Mouse (Mus musculus): Measurements from ENCODE around the gene Trim41. TPM values are rescaled to one million over a fixed set of nuclear protein-coding genes. Genes with fewer than 3 reads are reported as not detected.
A peak's percentile ranks its signal among the peaks of the same experiment; 100 is the strongest.
"Not testable (repeated sequence)": the region's sequence is repeated elsewhere in the genome, so short reads cannot be mapped to it uniquely, and the experiment has no call there.

The Trim41 gene
- total RNA-seq, 2 experiments from 2014 or later: 62.4 to 69.7 TPM

DNA sequence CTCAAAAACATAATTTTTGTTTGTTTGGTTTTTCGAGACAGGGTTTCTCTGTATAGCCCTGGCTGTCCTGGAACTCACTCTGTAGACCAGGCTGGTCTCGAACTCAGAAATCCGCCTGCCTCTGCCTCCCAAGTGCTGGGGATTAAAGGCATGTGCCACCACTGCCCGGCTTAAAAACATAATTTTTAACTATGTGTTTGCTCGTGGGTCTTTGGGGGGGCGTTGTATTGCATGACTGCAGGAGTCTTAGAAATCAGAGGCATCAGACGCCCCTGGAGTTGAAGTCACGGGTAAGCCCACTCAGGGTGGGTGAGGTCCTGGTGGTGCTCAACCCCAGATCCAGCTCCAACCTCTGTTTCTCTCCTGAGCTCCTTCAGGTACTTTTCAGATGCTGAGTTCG lies 25.3 kb downstream of the Trim41 start:
- DNase-seq (ENCODE audit: low spot score in 2 of 2): not testable (repeated sequence)

DNA sequence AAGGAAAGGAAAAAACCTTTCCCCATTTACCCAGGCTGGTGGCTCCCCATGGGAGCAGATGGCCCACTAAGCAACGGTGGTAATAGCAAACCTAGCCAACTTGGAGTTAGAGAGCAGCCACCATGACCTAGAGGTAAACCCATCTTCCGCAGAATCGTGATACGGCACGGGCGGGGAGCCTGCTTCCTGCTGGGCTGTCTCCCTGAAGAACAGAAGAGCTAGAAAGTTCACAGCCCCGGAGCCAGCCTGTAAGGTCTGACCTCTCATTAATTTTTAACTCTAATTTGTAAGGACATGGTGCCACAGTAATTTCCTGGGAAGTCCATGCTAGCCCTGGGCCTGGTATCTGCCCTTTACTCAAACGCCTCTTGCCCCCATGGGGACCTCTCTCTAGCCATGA lies 26.2 kb downstream of the Trim41 start:
- DNase-seq (ENCODE audit: low spot score in 2 of 2): no peak

DNA sequence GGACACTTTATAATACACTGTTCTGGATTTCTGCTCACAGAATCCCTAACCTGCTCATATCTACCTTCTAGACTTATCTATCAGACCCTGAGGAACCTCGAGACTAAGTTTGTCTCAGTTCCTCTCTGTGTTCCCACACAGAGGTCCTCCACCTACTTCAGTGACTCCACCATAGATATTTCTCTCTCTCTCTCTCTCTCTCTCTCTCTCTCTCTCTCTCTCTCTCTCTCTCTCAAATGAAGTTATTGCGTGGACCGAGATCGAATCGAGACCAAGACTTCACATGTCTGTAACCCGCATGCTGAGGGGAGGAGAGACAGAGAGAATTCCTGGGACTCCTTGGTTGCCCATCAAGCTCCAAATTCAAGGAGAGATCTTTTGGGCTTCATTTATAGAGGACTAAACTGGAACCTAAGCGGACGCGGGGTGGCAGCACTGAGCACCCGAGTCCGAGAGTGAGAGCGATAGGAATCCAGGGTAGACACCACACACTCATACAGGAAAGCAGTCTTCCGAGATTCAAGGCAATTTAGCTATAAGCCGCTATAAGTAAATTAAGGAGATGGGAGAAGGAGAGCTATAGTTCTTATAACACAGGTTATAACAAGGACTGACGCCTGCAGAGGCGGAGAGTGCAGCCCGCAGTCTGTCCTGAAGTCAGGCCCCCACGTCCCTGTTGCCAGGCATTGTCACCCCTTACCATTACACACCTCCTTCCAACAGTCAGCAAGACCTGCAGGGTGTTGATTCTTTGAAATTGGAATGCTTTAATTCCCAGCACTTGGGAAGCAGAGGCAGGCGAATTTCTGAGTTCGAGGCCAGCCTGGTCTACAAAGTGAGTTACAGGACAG lies 27.0 kb downstream of the Trim41 start:
- DNase-seq (ENCODE audit: low spot score in 2 of 2): peak; percentile 69 to 76

DNA sequence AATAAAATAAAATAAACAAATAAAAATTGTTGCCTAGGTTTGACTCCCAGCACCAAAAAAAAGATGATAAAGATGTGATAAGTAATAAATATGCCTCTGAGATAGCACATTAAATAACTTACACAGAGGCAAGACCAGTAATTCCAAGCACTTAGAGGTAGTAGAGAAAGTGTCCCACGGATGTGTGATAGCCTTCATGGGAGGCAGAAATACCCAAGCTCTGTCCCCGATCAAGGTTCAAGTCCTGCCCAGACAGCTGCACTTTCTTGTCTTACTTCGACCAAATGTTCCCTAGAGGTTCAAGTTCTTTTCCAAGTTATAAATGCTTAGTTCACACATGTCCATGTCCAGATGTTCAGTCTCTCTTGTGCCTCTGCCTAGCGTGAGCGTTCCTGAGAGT lies 27.9 kb downstream of the Trim41 start:
- no peak for DNase-seq (ENCODE audit: low spot score in 2 of 2)

GRCm38 (mm10) chr11:48788311-48789089 lies 28.7 kb downstream of the Trim41 start:
- peak in 1 of 2 experiments; percentile 54 for DNase-seq (ENCODE audit: low spot score in 2 of 2)

DNA sequence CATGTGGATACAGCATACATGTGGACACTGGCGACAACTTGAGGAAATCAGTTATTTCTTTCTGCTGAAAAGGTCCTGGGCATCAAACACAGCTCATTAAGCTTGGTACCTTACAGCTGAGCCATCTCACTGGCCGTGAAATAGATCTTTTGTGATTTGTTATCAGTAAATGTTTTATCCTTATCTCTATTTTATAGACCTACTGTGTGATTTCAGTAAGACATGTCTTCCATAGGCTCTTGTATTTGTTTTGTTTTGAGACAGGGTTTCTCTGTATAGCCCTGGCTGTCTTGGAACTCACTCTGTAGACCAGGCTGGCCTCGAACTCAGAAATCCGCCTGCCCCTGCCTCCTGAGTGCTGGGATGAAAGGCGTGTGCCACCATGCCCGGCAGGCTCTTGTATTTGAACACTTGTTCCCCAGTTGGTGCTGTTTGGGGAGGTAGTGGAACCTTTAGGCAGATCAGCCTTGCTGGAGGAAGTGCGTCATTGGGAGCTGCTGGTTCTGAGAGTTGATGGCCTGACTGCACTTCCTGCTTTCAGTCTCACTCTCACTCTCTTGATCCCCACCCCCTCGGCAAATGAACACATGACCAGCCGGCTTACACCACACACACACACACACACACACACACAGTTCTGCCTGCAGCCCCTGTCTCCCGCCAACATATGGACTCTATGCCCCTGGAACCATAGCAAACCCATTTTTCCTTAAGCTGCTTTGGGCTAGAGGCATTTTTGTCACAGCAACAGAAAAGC lies 29.5 kb downstream of the Trim41 start:
- DNase-seq (ENCODE audit: low spot score in 2 of 2): no peak

- DNase-seq (ENCODE audit: low spot score in 2 of 2): no peak
These were observed 34.9 kb downstream of the Trim41 start for GRCm38 (mm10) chr11:48782243-48782642.

DNA sequence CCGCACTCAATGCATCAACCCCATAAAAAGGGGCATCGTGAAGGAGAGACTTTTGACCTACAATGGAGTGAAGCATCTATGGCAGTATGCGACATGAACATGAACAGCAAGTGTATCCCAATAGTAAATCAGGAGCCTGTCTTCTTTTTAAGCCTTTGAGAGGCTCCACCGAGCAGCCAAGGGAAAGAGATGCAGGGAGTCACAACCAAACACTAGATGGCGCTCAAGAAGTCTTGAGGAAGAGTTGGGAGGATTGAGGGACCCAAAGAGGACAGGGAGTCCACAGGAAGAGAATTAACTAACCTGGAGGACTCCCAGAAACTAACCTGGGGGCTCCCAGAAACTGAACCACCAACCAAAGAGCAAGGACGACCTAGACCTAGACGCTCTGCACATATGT lies 37.7 kb downstream of the Trim41 start:
- no peak for DNase-seq (ENCODE audit: low spot score in 2 of 2)

DNA sequence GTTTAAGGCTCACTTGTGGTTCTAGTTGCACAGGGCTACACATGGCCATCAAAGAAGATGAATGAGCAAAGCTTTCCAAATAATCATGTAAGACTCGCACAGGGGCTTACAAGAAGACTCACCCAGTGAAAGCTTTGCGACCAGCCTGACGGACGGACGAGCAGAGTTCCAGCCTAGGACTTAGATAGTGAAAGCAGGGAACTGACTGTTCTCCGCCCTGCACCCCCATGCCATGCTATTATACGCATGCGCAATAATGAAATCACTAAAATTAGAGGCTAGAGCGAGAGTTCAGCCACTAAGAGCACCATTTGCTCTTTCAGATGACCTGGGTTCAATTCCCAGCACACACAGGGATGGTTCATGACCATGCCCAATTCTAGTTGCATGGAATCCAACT lies 39.9 kb downstream of the Trim41 start:
- DNase-seq (ENCODE audit: low spot score in 2 of 2): no peak

DNA sequence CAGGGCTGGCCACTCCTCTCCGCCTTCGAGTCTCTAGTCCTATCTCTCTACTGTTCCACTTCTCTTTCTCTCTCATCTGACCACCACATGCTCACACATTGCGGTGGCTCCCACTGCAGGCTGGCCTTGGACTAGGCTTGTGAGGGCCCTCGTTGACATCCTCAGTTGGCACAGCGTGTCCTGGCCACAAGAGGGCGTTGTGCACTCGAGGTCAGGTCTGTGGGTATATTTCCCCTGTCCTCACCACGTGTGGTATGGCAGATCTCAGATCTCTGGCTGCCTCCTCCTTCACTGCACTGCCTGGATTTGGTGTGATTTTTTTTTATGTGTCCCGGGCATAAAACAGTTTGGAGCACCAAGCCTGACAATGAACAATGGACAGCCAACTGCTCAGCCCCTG lies 40.5 kb downstream of the Trim41 start:
- no peak for DNase-seq (ENCODE audit: low spot score in 2 of 2)

DNA sequence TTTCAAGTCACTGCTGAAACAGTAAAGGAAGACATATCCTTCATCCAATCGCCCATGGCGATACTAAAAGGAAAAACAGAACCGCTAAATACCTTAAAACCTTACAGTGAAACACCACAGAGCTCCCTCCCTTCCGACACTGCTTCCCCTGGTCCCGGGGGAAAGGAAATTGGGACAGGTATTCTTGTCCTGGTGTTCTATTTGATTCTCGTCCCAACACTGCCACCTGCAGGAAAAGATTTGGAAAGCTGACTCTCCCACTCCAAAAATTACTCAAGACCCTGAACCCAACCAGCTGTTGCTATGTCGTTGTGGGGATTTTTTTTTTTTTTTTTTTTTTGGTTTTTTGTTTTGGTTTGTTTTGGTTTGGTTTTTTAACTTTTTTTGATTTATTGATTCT lies 41.7 kb downstream of the Trim41 start:
- peak in 1 of 2 experiments; percentile 44 for DNase-seq (ENCODE audit: low spot score in 2 of 2)

DNA sequence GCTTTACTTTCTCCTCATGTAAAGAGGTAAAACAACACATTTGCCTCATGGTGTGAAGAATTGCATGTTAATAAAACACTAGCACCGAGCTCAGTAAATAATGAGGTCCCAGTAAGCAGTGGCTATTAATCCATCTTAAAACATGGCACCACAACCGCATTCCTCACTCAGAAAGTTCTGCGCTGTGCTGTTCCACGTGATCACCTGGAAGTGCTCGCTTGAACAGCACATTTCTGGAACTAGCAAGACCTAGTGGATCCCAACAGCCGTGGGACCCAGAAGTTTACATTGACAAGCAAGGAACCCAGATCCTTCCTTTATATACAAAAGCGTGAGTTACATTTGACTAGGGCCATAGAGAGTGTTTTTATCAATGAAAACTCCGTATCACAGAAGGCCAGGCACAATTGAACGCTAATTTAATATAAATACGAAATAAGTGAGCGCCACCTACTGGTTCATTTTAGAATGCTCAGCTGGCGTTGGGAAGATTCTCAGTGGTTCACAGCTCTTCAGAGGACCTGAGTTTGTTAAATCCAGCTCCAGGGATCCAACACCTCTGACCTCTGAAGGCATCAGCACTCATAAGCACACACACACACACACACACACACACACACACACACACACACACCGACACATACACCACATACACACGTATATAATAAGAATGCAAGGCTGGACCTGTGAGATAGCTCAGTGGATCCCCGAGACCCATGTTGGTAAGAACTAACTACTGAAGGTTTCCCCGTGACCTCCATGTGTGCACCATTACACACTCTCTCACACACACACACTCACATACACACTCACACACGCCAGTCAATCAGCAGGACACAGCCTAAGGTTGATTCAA lies 42.5 kb downstream of the Trim41 start:
- DNase-seq (ENCODE audit: low spot score in 2 of 2): no peak

DNA sequence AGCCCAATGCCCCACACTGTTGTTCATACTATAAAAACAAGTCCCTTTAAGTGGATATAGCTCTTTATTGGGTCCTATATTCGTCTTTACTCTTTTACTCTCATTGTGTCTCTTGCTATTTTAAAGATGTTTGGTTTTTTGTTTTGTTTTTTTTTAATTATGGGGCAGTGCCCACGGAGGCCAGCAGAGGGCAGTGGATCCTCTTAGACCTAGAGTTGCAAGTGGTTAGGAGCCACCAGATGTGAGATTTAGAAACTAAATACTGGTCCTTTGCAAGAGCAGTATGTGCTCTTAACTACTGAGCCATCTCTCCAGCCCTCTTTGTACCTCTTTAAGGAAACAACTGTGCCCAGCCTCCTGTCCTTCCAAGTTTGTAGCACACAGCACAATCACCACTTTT lies 45.5 kb downstream of the Trim41 start:
- DNase-seq (ENCODE audit: low spot score in 2 of 2): no peak

DNA sequence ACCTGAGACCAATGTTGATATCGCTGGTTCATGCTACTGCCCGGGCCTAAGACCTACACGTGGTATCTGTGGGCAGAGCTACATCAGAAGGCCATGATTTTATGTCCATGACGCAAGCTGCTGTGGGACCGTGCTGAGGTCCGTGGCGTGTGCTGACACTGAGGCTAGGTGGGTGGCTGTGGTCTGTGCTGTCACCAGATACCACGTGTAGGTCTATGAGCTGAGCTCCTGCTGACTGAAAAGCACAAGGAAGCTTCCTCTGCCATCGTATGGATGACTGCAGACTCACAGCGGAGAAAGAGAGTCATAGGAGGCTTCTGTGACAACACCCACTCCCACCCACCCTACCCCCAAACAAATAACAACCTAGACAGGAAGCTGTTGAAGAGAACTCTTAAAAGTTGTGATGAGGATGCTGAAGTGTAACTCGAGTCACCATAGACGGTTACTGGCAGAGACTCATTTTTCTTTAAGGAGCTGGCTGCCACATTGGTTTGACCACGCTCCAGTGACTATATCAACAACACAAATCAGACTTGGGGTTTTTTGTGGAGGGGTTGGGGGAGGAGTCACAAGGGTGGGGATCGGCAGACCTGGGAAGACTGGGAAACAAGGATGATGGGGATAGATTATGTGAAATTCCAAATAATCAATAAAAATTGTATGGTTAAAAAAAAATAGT lies 49.8 kb downstream of the Trim41 start:
- no peak for DNase-seq (ENCODE audit: low spot score in 2 of 2)

DNA sequence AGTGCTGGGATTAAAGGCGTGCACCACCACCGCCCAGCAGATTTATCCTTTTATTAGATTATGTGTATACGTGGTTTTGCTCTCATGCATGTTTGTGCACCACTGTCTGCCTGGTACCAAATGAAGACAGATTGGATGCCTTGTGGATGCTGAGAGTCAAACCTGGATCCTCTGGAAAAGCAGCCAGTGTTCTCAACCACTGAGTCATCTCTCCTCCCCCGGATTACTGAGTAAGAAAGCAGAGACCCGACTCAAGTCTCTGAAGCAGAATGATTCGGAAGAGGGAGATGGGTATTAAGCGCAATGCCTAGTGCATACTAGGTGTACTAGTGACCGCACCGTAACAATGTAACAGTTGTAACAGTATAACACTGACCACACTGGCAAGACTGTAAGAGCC lies 53.0 kb downstream of the Trim41 start:
- no peak for DNase-seq (ENCODE audit: low spot score in 2 of 2)

DNA sequence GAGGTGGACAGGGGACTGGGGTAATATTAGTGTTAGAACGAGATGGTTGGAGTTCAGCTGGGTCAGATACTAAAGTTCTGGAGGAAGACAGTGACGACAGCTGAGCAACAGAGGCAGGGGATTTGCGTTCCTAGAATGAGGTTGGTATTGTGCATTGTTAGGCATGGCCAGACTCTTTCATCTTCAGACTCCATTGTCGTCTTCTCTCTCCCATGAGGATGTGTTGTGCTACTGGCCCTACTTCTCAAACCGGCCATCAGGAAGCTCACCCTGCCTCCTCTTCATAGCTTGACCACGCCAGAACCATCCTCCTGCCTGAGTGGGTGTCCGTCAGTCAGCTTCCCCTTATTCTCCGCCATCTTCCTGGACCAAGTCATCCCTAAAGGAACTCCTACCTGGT lies 58.1 kb downstream of the Trim41 start:
- no peak for DNase-seq (ENCODE audit: low spot score in 2 of 2)

Data from adrenal gland, postnatal 4 days (tissue).